Mouse (Mus musculus): ENCODE results near the gene Oas1c. TPM values are rescaled to one million over a fixed set of nuclear protein-coding genes. Genes with fewer than 3 reads are reported as not detected.

Gene Oas1c
- polyA plus RNA-seq, 1 experiment = not detected

DNA sequence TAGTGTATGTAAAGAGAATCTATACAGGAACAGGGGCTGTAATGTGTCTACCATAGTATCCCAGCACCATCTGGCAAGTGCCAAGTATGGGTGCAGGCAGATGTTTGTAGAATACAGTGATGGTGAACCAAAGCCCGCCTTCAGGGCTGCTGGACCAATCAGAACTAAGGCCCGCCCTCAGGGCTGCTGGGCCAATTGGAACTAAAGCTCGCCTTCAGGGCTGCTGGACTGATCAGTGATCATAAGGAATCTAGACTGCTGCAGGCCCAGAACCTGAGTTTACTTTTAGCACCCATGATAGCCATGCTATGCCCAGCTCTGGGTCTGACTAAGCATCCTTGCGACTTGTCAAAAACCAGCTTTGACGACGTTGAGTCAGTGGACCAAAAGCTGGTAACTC is 50.4 kb downstream of the Oas1c start:
- H3K4me3 ChIP-seq (replicated peaks) = no peak overlapping the region
- TF ChIP-seq FLI1 (IDR thresholded peaks at IDR 0.05; ENCODE audit: low read length) (no peak), GATA1 (IDR thresholded peaks at IDR 0.05; ENCODE audit: borderline replicate concordance, low read length) (no peak)
- peaks cover 37% of the 10 kb centered on the region for H3K9me3 ChIP-seq
- no peaks in the 10 kb centered on the region for H3K4me1 ChIP-seq
- H3K27me3 ChIP-seq (replicated peaks) = peaks cover 53% of the 10 kb centered on the region
- peaks cover 11% of the 10 kb centered on the region for H3K36me3 ChIP-seq (replicated peaks; ENCODE audit: low read length)

DNA sequence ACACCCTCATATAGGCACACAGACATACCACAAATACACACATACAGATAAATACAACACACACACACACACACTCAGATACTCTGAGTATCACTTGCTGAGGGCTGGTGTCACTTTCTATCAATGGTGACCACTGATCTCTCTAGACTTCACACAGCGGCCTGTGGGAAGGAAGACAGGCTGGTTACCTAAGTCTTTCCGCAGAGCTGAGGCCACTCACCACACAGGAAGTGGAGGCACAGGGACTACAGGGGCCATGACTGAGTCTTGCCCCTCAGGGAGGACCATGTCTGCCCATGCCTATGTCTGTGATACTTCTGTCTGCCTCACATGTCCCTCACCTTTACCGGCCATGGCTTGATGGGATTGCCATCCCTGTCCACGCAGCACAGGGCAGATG is 58.1 kb downstream of the Oas1c start:
- H3K36me3 ChIP-seq (replicated peaks; ENCODE audit: low read length) = peaks cover 7% of the 10 kb centered on the region
- H3K9me3 ChIP-seq = peaks cover 30% of the 10 kb centered on the region
- TF ChIP-seq FLI1 (IDR thresholded peaks at IDR 0.05; ENCODE audit: low read length) (no peak), GATA1 (IDR thresholded peaks at IDR 0.05; ENCODE audit: borderline replicate concordance, low read length) (no peak)
- peaks cover 7% of the 10 kb centered on the region for H3K4me1 ChIP-seq
- H3K27me3 ChIP-seq (replicated peaks) = peaks cover 71% of the 10 kb centered on the region
- peak overlapping the region; percentile 62 for H3K4me3 ChIP-seq (replicated peaks)

DNA sequence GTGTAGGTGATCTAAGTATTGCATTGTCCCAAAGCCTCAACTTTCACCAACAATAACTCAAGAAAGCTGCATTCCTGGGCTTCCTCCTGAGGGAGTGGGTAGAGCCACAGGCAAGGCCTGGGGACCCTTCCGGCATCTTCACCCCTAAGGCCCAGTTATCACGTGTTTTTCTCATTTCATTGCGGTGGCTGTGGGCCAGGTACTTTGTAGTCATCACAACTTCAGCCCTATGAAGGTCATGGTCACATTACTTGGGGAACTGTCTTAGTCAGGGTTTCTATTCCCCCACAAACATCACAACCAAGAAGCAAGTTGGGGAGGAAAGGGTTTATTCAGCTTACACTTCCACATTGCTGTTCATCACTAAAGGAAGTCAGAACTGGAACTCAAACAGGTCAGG is 59.5 kb downstream of the Oas1c start:
- H3K4me3 ChIP-seq (replicated peaks) = no peak overlapping the region
- H3K27me3 ChIP-seq (replicated peaks) = peaks cover 72% of the 10 kb centered on the region
- TF ChIP-seq GATA1 (IDR thresholded peaks at IDR 0.05; ENCODE audit: borderline replicate concordance, low read length) (no peak), FLI1 (IDR thresholded peaks at IDR 0.05; ENCODE audit: low read length) (no peak)
- H3K4me1 ChIP-seq = peaks cover 7% of the 10 kb centered on the region
- peaks cover 17% of the 10 kb centered on the region for H3K9me3 ChIP-seq
- peaks cover 3% of the 10 kb centered on the region for H3K36me3 ChIP-seq (replicated peaks; ENCODE audit: low read length)

DNA sequence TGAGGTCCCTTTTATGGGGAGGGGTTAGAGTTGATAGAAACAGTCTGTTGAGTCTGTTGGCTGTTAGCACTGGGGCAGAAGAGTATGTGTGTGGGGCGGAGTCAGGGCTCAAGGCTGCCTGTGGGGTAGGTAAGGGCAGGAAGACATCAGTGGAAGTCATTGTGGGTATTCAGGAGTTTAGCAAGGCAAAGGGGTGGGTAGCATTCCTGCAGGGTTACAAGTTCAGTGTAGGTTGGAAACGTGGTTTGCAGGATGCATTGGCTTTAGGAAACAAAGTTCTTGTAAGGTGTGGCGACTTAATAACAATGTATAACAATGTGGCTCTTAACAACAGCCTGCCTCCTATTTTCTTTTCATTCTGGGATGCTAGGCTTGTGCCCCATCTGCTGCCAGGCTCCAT is 61.1 kb downstream of the Oas1c start:
- peaks cover 7% of the 10 kb centered on the region for H3K4me1 ChIP-seq
- no peak overlapping the region for H3K4me3 ChIP-seq (replicated peaks)
- peaks cover 3% of the 10 kb centered on the region for H3K36me3 ChIP-seq (replicated peaks; ENCODE audit: low read length)
- H3K27me3 ChIP-seq (replicated peaks) = peaks cover 68% of the 10 kb centered on the region
- H3K9me3 ChIP-seq = peaks cover 3% of the 10 kb centered on the region; the same call in 1 of the 2 replicates
- TF ChIP-seq GATA1 (IDR thresholded peaks at IDR 0.05; ENCODE audit: borderline replicate concordance, low read length) = no peak
- no peak for TF ChIP-seq FLI1 (IDR thresholded peaks at IDR 0.05; ENCODE audit: low read length)

Other genes starting within 250 kb of the Oas1c start
- 68.6 and 71.5 TPM in 2 replicates for gene Tpcn1, start 223.8 kb downstream of the Oas1c start, polyA plus RNA-seq (2012; ENCODE audit: insufficient read depth, low replicate concordance)
- gene Iqcd, start 223.5 kb downstream of the Oas1c start, polyA plus RNA-seq (2012; ENCODE audit: insufficient read depth, low replicate concordance) = 0.94 and 5.8 TPM in 2 replicates
- gene Rita1, start 199.9 kb downstream of the Oas1c start, polyA plus RNA-seq (2012; ENCODE audit: insufficient read depth, low replicate concordance) = 30.9 and 35.5 TPM in 2 replicates
- 23.6 and 74.7 TPM in 2 replicates for gene Ddx54, start 199.8 kb downstream of the Oas1c start, polyA plus RNA-seq (2012; ENCODE audit: insufficient read depth, low replicate concordance)
- not detected in 2 replicates for gene Cfap73, start 178.3 kb downstream of the Oas1c start, polyA plus RNA-seq (2012; ENCODE audit: insufficient read depth, low replicate concordance)
- 13.3 and 20.9 TPM in 2 replicates for gene Rasal1, start 163.7 kb downstream of the Oas1c start, polyA plus RNA-seq (2012; ENCODE audit: insufficient read depth, low replicate concordance)
- not detected in 2 replicates for gene Dtx1, start 100.6 kb downstream of the Oas1c start, polyA plus RNA-seq (2012; ENCODE audit: insufficient read depth, low replicate concordance)
- 1.00 TPM in 1 of 2 replicates, not detected in the other for gene Oas2, start 62.7 kb downstream of the Oas1c start, polyA plus RNA-seq (2012; ENCODE audit: insufficient read depth, low replicate concordance)
- gene Oas3, start 34.9 kb downstream of the Oas1c start, polyA plus RNA-seq (2012; ENCODE audit: insufficient read depth, low replicate concordance) = 3.4 and 4.7 TPM in 2 replicates
- gene Oas1e, start 17.0 kb downstream of the Oas1c start, polyA plus RNA-seq (2012; ENCODE audit: insufficient read depth, low replicate concordance) = not detected in 2 replicates
- not detected in 2 replicates for gene Oas1f, start 34.9 kb upstream of the Oas1c start, polyA plus RNA-seq (2012; ENCODE audit: insufficient read depth, low replicate concordance)
- gene Oas1h, start 48.9 kb upstream of the Oas1c start, polyA plus RNA-seq (2012; ENCODE audit: insufficient read depth, low replicate concordance) = not detected in 2 replicates
- gene Oas1g, start 75.1 kb upstream of the Oas1c start, polyA plus RNA-seq (2012; ENCODE audit: insufficient read depth, low replicate concordance) = 3.5 and 12.6 TPM in 2 replicates
- 2.4 and 21.3 TPM in 2 replicates for gene Oas1a, start 95.0 kb upstream of the Oas1c start, polyA plus RNA-seq (2012; ENCODE audit: insufficient read depth, low replicate concordance)
- gene Oas1d, start 102.0 kb upstream of the Oas1c start, polyA plus RNA-seq (2012; ENCODE audit: insufficient read depth, low replicate concordance) = not detected in 2 replicates
- not detected in 2 replicates for gene Rph3a, start 197.6 kb upstream of the Oas1c start, polyA plus RNA-seq (2012; ENCODE audit: insufficient read depth, low replicate concordance)

Data from megakaryocyte, embryonic 14.5 days (primary cell).